Mouse (Mus musculus) layer of hippocampus, adult 9-10 months (tissue): ENCODE measurements around the gene Cbx6.
A peak's percentile ranks its signal among the peaks of the same experiment; 100 is the strongest.
"Not testable (repeated sequence)": the region's sequence is repeated elsewhere in the genome, so short reads cannot be mapped to it uniquely, and the experiment has no call there.

Experiments
- DNase-seq: peaks from one replicate; pipeline ENCODE4 v3.0.0; 2022; ENCODE audit warnings: low spot score

Cbx6 gene

DNA sequence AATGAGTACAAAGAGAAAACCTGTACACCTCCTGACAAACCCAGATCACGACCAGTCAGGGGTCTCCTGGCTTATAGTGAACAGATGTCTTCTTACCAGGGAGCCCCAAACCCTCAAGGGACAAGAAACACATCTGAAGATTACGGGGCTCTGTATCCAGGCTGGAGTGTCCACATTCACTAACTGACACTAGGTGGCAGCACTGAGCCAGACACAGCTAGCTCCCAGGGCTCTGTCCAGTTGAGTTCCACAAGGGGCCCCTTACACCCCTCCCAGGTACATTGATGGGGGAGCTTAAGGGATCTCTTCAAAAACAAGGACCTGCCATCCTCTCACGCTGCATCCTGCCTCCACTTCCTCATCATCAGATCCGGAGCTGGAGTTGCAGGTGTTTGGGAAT lies 4.1 kb downstream of the Cbx6 start:
- DNase-seq, result peak; percentile 77

DNA sequence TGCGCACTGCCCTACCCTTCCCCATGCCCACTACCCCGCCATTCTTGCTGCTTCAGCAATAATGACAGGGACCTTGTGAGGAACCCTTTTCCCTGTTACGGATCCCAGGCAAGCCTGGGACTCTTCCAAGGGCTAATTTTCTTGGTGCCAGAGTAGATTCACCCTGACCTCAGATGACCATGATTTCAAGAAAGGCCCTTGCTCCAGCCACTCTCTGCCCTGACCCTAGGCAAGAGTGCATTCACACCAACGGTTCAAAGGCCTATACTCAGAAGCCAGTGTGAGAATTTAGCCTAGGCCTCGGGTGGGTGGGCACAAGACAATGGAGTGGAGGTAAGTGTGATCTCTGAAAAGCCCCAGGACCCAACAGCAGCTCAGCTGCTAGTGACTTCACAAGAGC lies 5.1 kb downstream of the Cbx6 start:
- no peak for DNase-seq

DNA sequence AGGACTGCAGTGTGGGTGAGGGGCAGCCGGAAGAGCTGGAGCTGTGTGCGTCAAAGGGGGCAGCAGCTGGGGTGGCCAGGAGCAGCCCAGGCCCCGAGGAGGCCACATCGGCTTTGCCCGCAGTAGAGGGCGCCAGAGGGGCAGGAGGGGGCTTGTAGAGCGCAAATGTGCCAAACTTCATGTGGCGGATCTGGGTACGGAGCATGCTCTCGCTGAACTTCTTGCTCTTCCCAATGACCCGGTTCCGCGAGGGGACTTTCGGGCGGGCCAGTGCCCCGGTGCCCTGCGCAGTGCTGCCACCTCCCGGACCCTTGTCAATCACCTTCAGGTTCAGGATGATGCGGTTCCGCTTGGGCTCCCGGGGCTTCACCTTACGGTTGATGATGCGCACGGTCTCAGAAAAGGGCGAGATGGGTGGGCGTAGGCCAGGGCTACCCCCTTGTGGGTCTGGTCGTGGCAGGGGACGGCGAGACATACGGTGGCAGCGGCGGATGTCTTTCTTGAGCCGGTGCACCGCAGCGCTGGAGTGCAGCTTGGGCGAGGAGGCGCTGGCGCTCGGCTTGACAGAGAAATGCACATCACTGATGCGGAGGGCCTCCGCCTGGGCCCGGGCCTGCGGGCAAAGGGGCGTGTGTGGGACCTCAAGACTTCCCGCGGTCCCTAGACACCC lies 6.0 kb downstream of the Cbx6 start:
- DNase-seq, result no peak

DNA sequence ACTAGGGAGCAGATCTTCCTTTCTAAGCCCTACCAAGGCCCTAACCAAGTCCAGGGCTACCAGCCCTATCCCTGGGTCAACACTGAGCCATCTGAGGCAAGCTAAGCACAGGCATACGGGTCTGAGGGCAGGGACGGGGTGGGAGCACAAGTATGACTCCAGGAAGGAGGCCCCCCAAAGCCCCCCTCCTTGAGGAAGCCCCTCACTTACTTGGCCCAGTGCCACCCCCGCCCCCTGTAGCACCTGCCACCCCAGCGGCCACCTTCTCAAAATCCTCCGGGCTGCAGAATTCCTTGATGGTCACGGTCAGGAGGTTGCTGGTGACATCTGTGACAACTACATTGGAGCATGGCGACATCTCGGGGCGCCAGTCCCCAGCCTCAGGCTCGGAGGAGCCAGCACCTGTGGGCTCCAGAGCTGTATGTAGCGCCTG lies 6.7 kb downstream of the Cbx6 start:
- DNase-seq, result no peak

DNA sequence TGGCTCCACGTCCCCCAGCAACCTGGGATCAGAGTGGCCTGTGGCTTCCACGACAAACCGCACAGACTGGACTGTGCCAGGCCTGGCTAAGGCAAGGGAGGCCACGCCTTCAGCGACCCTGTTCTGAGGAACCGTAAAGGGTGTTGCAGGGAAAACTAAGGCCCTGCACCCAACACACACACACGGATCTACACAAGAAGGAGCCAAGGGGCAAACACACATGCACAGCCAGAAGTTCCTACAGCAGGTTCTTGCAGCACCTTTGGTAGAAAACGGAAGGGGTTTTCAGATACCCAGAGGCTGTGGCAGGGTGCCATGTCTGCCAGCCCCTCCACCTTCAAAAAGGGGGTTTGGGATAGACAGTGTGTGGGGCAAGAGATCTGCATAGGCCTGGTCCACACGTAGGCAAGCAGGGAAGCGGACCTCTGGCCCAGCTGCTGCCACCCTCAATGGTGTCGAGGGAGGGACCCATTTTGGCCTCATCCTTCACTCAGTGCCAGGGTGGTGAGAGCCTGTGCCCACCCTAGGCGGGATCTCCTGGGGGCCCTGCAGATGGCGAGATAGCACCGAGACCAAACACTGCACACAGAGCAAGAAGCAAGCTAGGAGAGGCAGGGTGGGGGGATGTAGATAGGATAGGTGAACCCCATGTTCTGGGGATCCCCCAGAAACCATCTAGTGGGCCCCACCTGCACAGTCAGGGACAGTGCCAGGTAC lies 7.3 kb downstream of the Cbx6 start:
- no peak for DNase-seq

DNA sequence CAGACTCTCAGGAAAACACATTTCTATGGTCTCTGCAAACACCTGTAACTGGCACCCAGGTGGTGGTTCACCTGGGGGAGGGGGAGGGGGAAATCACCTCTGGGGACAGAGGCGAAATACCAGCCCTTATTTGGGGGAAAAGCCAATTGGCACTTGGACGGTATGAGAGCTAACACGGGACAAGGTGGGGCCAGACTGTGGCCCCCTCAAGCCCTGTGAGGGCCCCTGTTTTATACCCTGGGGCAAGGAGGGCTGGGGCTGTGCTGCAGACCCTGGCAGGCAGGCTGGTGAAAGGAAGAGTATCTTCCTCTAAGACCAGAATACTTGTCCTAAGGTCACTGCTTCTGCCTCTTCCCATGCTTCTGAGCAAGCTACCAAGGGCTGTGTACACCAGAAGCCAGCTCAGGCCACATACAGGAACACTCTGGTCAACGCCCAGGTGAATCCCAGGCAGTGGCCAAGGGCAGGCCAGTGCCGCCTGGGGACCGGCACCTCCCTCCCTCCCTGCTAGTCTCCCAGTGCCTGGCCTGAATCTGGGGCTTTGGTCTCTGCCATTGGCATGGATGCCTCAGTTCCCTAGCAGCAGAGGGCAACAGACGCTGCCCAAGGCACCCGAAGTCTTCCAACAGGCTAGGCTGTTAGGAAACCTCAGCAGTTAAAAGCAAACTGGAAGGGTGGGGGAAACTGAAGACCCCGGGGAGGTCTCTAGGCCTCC lies 8.1 kb downstream of the Cbx6 start:
- no peak for DNase-seq

DNA sequence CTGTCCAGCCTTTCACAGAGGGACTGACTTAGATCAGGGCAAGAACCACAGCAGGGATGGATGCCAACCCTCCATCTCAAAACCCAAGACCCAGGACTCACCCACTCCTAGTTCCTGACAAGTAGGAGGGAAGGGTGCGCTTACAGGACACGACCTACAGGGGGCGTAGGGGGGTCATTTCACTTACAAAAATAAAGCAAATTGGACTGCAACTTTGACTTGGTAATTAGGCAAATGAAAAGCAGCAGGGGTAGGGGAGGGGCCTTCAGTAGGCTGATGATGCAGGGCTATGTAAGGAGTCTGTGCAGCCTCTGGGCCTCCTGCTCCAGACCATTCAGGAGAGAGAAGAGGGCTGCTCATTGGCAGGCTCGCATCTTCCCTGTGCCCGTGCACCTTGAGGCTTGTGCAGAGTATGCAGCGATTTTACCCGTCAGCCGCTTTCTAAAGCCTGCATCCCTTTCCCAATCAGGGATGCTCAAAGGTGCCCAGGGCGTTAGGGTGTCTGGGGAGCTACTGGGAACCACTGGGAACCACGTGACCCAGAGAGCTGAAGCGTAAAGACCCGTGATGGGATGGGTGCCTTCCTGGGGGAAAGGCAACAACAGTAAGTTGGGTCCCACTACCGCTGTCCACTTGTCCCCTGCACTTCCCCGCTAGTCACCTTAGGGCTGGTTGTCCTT lies 9.2 kb downstream of the Cbx6 start:
- DNase-seq, result no peak

DNA sequence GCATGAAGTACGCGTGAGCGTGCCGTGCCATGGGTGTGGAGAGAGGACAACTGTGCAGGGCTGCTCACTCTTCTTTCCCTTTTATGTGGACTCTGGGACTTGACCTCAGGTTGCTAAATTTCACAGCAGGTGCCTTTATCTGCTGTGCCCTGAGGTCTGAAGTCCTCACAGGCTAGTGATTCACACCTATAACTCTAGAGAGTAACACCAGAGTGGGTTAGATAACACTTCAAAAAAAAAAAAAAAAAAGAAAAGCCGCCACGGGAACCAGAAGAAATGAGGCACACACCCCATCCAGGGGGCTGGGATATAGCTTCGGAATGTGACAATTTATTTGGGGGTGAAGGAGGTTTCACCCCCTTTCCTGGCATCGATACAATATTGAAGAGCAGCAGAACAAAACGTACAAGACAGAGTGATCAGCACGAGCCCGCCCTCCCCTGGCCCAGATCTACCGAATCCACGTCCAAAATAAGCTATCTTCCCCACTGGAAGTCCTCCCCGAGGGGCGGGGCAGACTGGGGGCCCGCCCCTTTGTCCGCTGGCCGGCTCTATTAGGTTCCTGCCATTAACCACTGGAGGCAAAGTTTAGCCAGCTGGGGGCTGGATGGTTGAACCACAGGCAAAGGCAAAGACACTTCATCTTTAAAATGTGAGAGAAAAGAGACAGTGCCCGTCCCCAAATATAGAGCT lies 10.8 kb downstream of the Cbx6 start:
- DNase-seq, result no peak

DNA sequence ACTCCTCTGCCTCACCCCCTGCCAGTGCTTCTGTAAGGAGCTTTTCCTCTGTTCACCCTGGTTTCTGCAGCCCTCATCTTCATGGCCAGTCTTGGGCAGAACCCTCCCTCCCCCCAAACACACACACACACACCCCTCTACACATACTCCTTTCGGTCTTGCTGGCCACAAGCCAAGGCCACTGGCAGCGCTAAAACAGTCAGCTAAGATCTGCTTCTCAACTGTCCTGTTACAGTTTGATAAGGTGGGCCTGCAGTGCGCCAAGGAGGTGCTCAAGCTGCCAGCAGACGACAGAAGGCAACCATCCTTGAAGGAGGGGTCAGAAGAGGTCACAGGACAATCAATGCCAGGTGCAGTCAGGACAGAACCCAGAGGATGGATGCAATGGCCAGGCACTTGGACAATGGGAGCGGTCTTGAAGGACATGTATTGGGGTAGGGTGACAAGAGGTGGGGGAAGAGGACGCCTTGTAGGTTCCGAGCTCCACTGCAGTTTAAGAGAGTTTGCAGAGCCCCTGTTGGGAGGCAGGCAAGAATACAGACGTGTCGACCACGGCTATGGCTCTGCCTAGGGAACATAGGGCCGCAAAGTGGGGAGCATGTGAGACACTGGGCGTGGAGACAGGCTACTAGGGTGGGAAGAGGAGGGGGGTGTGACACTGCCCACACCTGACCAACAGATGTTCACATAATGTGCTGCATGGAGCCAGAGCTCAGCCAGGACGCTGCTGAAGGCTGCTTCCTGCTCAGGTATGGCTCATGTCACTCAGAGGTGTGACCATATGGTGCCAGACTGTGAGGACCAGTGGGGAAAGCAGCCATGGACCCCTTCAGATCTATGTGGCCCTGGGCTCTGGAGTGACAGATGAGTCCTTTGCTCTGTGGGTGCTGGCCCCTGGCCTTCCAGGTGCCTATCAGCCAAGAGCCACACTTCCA lies 12.0 kb downstream of the Cbx6 start:
- no peak for DNase-seq

DNA sequence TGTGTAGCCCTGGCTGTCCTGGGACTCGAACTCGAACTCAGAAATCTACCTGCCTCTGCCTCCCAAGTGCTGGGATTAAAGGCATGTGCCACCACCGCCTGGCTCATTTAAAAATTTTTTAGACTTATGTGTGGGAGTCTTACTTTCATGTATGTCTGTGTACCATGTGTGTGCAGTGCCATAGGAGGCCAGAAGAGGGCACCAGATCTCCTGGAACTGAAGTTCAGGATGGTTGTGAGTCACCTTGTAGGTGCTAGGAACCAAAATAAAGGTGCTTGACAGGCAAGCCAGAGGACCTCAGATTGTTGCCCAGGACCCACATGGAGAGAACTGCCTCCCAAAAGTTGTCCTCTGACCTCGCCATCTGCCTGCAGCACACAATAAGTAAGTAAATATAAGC lies 16.2 kb downstream of the Cbx6 start:
- DNase-seq, result no peak

DNA sequence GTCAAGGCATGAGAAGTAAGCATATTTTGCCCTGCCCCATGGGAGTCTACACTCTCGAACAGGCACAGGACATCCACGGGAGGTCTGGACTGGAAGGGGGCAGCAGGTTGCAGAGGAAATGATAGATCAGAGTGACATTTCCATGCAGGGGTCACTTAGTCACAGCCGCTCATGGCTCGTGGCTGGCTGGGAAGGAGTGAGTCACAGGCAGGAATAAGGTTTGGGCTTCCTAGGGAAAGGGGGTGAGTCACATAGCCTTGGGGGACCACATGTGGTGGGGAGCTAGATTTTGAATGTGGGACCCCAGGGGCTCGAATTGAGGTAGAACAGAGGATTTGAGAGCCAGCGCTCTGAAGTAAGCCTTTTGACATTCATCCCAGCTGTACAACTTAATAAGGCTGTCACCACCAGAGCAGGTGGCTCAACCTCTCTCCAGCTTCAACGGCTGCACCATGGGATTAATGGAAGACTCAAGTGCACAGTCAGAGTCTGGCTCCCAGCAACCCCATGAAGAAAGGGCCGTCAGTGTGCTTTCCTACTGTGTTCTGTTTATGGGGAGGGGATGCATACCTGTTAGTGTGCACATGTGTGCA lies 20.7 kb downstream of the Cbx6 start:
- DNase-seq, result no peak

DNA sequence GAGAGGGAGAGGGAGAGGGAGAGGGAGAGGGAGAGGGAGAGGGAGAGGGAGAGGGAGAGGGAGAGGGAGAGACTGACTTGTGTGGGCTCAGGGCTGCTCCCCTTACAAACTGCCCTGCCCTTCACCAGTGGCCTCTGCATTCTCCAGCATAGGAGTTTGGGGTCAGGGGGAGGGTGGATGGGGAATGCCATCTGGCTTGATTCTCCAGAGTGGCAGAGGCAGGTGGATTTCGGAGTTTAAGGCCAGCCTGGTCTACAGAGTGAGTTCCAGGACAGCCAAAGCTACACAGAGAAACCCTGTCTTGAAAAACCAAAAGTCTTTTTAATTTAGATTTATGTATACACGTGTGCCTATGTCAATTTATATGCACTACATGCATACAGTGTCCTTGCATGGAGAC lies 21.6 kb downstream of the Cbx6 start:
- not testable (repeated sequence) for DNase-seq

DNA sequence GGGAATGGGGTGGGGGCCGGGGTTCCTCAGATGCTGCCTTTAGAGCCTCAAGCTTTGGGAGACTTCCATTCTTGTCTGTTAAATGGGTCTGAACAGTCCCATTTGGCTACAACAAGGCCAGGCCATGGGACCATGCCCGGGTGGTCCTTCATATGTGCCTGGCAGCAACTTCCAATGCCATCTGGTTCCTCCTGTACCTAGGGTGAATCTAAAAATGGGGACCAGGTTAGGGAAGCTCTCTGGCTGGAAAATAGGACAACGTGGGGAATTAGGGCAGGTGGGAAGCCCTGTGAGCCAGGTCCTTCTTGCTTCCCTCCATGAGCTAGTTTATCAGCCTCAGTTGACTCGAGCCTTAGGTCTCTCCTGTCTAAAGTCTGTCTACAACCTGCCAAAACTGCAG lies 23.5 kb downstream of the Cbx6 start:
- no peak for DNase-seq

DNA sequence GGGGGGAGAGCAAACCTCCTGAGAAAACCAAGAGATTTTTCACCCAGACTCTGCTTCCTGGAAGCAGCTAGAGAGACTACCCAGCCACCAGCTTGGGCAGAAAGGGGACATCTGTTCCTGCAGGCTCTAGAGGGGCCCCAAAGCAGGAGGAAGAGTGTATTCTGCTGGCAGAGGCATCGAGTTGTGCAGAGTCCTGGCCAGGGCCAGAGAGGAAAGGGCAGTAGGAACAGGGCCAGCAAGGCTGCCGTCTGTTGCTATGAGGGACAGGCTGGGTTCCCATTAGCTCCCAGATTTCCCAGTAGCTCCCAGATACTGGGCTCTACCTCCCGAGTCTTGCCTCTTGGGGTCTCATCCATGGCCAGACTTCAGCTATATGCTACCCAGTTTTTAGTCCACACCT lies 24.4 kb downstream of the Cbx6 start:
- no peak for DNase-seq

DNA sequence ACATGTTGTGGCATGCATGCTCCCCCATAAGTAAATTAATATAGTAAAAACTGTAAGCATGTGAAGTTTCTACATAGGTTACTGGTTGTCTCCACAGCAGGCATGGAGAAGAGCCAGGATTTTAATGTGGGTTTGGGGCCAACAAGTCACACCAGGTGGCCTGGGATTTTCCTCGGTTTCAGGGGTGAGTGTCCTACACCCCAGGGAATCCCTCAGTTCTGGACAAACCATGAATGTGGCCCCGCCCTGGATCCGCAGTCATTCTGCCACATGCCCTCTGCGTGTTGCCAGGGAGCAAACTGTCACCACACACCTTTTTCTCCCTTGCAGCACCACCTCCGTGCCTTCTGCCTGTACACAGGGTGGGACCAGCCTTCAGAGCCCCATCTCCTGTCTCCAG lies 25.8 kb downstream of the Cbx6 start:
- no peak for DNase-seq

DNA sequence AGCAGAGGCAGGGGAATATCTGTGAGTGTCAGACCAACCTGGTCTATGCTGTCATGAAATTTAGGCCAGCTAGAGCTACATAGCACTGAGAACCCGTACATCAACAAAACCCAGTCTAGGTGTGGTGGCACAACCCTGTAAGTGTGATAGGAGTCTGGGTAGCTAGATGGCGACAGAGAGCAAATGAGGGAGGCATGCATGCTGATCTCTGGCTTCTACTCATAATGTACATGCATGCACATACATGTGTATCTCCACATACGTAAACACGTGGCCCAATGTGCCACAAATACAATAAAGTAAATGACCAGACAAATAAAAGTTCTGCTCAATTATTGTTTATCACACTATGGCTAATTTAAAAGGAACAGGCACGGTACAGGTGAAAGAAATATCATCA lies 26.4 kb downstream of the Cbx6 start:
- no peak for DNase-seq

DNA sequence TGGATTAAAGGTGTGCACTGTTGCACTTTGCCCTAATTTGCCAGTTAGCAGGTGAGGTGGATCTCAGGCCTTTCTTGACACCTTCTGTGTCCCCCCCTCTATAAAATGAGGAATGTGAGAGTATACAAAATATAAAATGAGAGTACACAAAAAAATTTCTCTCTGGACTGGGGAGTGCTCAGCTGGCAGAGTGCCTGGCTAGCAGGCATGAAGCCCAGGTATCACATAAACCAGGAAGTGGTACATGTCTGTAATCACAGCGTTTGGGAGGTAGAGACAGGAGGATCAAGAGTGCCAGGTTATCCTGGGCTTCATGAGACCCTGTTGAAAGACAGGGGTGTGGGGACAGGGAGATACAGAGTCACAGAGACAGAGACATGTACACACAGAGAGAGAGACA lies 27.4 kb downstream of the Cbx6 start:
- DNase-seq, result no peak

DNA sequence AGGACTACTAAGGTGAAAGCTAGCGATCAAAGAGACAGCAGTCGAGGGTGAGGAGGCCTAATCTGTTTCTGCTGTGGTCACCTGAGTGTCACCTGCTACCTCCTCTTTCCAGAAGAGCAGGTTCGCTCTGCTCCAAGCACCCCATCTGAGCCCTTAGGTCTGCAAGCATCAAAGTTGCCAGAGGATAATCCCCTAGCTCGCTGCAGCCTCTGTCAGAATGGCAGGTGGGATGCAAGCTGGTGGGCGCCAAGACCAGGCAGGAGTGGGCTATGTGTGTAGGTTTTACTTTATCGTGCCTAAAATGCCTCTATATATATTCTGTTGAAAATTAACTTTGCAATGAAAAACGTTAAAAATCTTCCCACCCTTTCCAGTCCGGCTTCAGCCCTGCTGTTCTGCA lies 29.2 kb downstream of the Cbx6 start:
- DNase-seq, result no peak

DNA sequence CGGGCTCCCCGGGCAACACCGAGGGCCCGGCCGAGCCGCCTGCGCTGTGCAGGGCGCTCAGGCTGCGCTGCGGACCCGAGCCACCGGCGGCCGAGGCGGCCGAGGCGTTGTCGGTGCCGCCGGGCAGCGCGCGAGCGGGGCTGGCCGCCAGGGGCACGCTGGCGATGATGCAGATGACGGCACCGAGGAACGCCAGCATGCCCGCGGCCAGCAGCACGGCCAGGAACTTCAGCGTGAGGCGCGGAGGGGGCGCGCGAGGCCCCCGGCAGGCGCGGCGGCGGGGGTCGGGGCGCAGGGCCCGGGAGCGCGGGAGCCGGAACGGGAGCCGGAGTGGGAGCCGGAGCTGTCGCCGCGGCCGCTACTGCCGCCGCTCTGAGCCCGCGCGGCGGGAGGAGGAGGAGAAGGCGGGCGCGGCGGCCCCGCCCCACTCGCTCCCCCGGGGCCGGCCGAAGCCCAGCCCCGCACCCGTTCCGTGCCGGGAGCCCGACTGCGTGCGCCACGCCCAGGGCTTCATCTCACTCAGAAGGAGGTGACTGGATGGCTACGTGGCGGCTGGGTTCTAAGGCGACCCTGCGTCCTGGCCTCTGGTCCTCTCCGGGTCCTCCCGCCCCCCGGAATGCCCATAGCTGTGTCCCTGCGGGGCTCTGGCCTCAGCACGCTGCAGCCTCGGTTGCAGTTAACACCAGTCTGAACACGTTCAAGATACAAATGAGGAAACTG lies 30.0 kb downstream of the Cbx6 start, which contains the start of gene Nptxr:
Gene Nptxr, minus strand, starts transcription at position 415 of the 720 bp plus-strand sequence.
- no peak for DNase-seq
